In the genomic region with DNA sequence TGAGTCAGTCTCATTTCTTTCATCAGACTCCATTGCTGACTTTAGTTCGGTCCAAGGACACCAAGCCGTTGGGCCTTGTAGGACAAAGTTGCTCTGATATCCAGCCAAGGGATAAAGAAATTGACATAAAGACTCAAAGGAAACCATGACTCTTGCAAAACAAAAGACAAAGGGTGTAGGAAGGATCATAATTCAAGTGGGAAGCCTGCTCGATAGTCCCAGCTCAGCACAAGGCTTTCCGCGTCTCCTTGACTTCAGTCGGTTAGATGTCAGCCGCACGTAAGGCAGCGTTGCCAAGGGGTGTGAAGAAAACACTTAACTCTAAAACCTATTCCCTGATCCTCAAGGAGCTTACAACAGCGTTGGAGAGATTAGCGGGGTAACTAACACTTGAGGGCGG, we compare ENCODE assay signal across 8 mouse cellular contexts. TPM values are rescaled to one million over a fixed set of nuclear protein-coding genes. Genes with fewer than 3 reads are reported as not detected.
A peak's percentile ranks its signal among the peaks of the same experiment; 100 is the strongest.
DNase-seq lines count a peak whose midpoint lies in the region; ATAC-seq and TF ChIP-seq lines count a peak whose summit lies in the region.

No protein-coding gene starts in this region.

- H3K27me3 ChIP-seq in erythroblast, embryonic 14.5 days (ENCODE audit: control insufficient read depth) = peaks cover 15% of the 10 kb centered on the region
- H3K27me3 ChIP-seq in thymus, adult 2 months (ENCODE audit: control insufficient read depth, insufficient read depth, low read length) = no peaks in the 10 kb centered on the region
- peaks cover 17% of the 10 kb centered on the region for H3K27me3 ChIP-seq in liver, embryonic 12.5 days (replicated peaks)
- no peaks in the 10 kb centered on the region for H3K27me3 ChIP-seq in stomach, postnatal 0 days (ENCODE audit: control insufficient read depth, insufficient read depth, low read length)

- TF ChIP-seq POLR2A in thymus, adult 2 months (IDR thresholded peaks at IDR 0.05; ENCODE audit: control insufficient read depth, extremely low read depth, insufficient read depth, low read length, poor library complexity) = no peak

- peak overlapping the region; percentile 70 for H3K4me2 ChIP-seq in liver, embryonic 12.5 days
- H3K4me2 ChIP-seq in stomach, postnatal 0 days (replicated peaks; ENCODE audit: low read depth) = peak overlapping the region; percentile 81

- no peak overlapping the region for H3K27ac ChIP-seq in thymus, adult 2 months (ENCODE audit: control insufficient read depth, insufficient read depth, low read length)
- H3K27ac ChIP-seq in liver, embryonic 12.5 days = no peak overlapping the region
- H3K27ac ChIP-seq in stomach, postnatal 0 days (replicated peaks) = peak overlapping the region; percentile 95

- no peak overlapping the region for H3K9ac ChIP-seq in liver, embryonic 12.5 days
- H3K9ac ChIP-seq in stomach, postnatal 0 days (ENCODE audit: low read length) = peak overlapping the region; percentile 89

- TF ChIP-seq CTCF in thymus, adult 2 months (IDR thresholded peaks at IDR 0.05; ENCODE audit: borderline replicate concordance, control insufficient read depth, extremely low read depth, insufficient read depth, low read length, poor library complexity) = no peak
- TF ChIP-seq CTCF in stomach, postnatal 0 days (IDR thresholded peaks at IDR 0.05; ENCODE audit: low read depth) = no peak

- no peak for DNase-seq in thymus, adult 2 months
- DNase-seq in thymus, postnatal 25 days = no peak
- no peak for DNase-seq in stomach, postnatal 0 days (ENCODE audit: low spot score)
- DNase-seq in lung, postnatal 14 days = no peak

- WGBS in thymus, adult 2 months = 95% methylated on average over 12 of the region's 12 CpGs
- WGBS in liver, embryonic 12.5 days (ENCODE audit: insufficient replicate concordance) = 76% methylated on average over 12 of the region's 12 CpGs
- 49% methylated on average over 12 of the region's 12 CpGs for WGBS in stomach, postnatal 0 days

- no peaks in the 10 kb centered on the region for H3K9me3 ChIP-seq in erythroblast, embryonic 14.5 days (ENCODE audit: control insufficient read depth, low read length)
- H3K9me3 ChIP-seq in liver, embryonic 12.5 days (replicated peaks) = no peaks in the 10 kb centered on the region
- no peaks in the 10 kb centered on the region for H3K9me3 ChIP-seq in stomach, postnatal 0 days (ENCODE audit: control insufficient read depth, low read length)

- no peak for ATAC-seq in erythroblast, adult 5-6 weeks (replicated peaks; ENCODE audit: low FRiP score, poor library complexity, severe bottlenecking)
- ATAC-seq in liver, embryonic 12.5 days = no peak
- ATAC-seq in stomach, postnatal 0 days (ENCODE audit: low FRiP score, low TSS enrichment) = peak; percentile 47
- ATAC-seq in megakaryocyte progenitor cell, adult 5-6 weeks (replicated peaks; ENCODE audit: poor library complexity) = no peak

- H3K4me1 ChIP-seq in erythroblast, embryonic 14.5 days (ENCODE audit: control insufficient read depth) = peaks cover 12% of the 10 kb centered on the region
- H3K4me1 ChIP-seq in thymus, adult 2 months (replicated peaks; ENCODE audit: control insufficient read depth, insufficient read depth, low read length) = peaks cover 4% of the 10 kb centered on the region; the same call in 1 of the 2 replicates
- H3K4me1 ChIP-seq in liver, embryonic 12.5 days = no peaks in the 10 kb centered on the region
- H3K4me1 ChIP-seq in stomach, postnatal 0 days (replicated peaks; ENCODE audit: control insufficient read depth, insufficient read depth) = no peaks in the 10 kb centered on the region

- H3K36me3 ChIP-seq in erythroblast, embryonic 14.5 days (ENCODE audit: control insufficient read depth) = no peaks in the 10 kb centered on the region
- no peaks in the 10 kb centered on the region for H3K36me3 ChIP-seq in thymus, adult 2 months (ENCODE audit: control insufficient read depth, insufficient read depth, low read length)
- H3K36me3 ChIP-seq in liver, embryonic 12.5 days = no peaks in the 10 kb centered on the region
- no peaks in the 10 kb centered on the region for H3K36me3 ChIP-seq in stomach, postnatal 0 days (ENCODE audit: control insufficient read depth, insufficient read depth, low read length)

- H3K4me3 ChIP-seq in erythroblast, embryonic 14.5 days (replicated peaks) = peak overlapping the region; percentile 72
- peak overlapping the region; percentile 97; the same call in 1 of the 2 replicates for H3K4me3 ChIP-seq in thymus, adult 2 months (ENCODE audit: control insufficient read depth, insufficient read depth, low read length)
- H3K4me3 ChIP-seq in liver, embryonic 12.5 days = peak overlapping the region; percentile 56; the same call in 1 of the 2 replicates
- peak overlapping the region; percentile 83; the same call in 1 of the 2 replicates for H3K4me3 ChIP-seq in stomach, postnatal 0 days (ENCODE audit: low read depth, low read length)

- TF ChIP-seq EP300 in stomach, postnatal 0 days (optimal IDR thresholded peaks at IDR 0.05) = no peak

RNA-seq across cellular contexts. Expression of gene Cntln, which starts 0.5 kb away (rescaled TPM):
- polyA plus RNA-seq in erythroblast, embryonic 14.5 days (2012) = 0.01 and 0.03 TPM in 2 replicates
- total RNA-seq in erythroblast, adult 5-6 weeks (2015; ENCODE audit: low replicate concordance) = 8.2 and 9.4 TPM in 2 replicates
- 9.4 and 15.6 TPM in 2 replicates for total RNA-seq in erythroblast, adult 5-6 weeks (2017; ENCODE audit: low replicate concordance)
- polyA plus RNA-seq in thymus, adult 2 months (2012; rRNA removed) = 1.3 and 1.7 TPM in 2 replicates
- polyA plus RNA-seq in liver, embryonic 12.5 days (2016; fragmentation: Nextera tagmentation; extraction: Ambion mirVana) = 2.2 and 2.6 TPM in 2 replicates
- polyA plus RNA-seq in stomach, postnatal 0 days (2015; fragmentation: Nextera tagmentation; extraction: Ambion mirVana) = 5.2 and 5.6 TPM in 2 replicates
- total RNA-seq in megakaryocyte progenitor cell, adult 5-6 weeks (2015) = 23.6 and 26.9 TPM in 2 replicates
- 27.8 and 38.7 TPM in 2 replicates for total RNA-seq in megakaryocyte progenitor cell, adult 5-6 weeks (2017)
